Mouse (Mus musculus): ENCODE data around the gene Susd3. TPM values are rescaled to one million over a fixed set of nuclear protein-coding genes. Genes with fewer than 3 reads are reported as not detected.
A peak's percentile ranks its signal among the peaks of the same experiment; 100 is the strongest.

The Susd3 gene
- 1 to 10 TPM; 2.4 to 2.8 TPM for total RNA-seq (2021)

DNA sequence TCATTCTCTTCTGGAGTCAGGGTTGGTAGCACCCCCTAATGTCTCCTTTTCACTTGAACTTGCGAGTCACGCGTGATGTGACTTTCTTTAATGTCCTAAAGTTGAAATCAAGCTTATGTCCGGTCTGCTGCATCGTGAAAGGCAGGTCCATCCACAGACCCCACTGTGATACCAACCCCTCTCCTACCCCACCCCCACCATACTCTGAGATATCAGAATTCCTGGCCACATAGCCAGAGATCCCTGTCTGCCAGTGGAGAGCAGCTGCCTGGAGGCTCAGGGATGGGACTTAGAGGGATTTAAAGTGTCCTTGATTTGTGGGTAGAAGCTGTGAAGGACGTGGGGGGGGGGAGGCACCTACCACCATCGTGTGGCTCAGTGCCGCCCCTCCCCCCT is at the start of gene Susd3:
Gene Susd3 (minus strand): TSS at position 240 of the 396 bp plus-strand sequence.
- intact Hi-C loops (cut with DNase I): no loop called here
- DNase-seq (ENCODE audit: extremely low spot score in 1 of 2, low spot score in 2 of 2): no peak

DNA sequence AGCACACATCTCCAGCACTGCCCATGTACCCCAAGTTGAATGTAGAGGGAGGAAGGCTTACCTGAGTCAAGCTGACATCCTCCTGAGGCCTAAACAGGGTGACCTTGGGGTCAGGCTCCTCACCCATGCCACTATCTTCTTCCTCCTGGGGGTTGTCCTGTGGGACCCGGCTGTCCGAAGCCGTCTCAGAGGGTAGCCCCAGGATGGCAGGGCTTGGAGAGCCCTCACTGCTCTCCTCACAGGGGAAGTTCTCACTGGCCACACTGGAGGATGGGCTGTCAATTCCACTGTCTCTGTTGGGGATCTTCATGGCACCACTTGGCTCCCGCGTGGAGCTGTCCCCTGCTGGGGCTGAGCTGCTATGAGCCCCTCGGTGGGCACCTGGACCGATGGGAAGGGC is 47.8 kb upstream of the Susd3 start:
- no peak for DNase-seq (ENCODE audit: extremely low spot score in 1 of 2, low spot score in 2 of 2)

GRCm38 (mm10) chr13:49294108-49294507 is 45.6 kb upstream of the Susd3 start:
- DNase-seq (ENCODE audit: extremely low spot score in 1 of 2, low spot score in 2 of 2): no peak
- intact Hi-C loops (cut with DNase I): no loop called here

More for the DNA sequence above, 47.8 kb upstream of the Susd3 start:
- intact Hi-C loops (cut with DNase I): no loop called here

GRCm38 (mm10) chr13:49291949-49292348 is 43.4 kb upstream of the Susd3 start:
- intact Hi-C loops (cut with DNase I): no loop called here
- DNase-seq (ENCODE audit: extremely low spot score in 1 of 2, low spot score in 2 of 2): no peak

DNA sequence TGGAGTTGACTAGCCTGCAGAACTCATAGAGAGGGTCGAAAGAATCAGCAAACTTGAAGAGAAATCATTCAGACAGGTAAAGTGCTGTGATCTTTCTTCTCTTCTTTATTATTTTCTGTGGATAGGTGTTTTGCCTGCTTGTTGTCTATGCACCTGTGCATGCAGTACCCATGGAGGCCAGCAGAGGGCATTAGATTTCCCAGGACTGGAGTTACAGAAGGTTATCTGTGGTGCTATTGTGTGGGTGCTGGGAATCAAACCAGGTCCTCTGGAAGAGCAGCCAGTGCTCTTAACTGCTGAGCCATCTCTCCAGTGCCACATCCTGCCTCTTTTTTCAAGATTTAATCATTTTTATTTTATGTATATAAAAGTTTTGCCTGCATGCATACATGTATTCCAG is 42.9 kb upstream of the Susd3 start:
- intact Hi-C loops (cut with DNase I): no loop called here
- no peak for DNase-seq (ENCODE audit: extremely low spot score in 1 of 2, low spot score in 2 of 2)

DNA sequence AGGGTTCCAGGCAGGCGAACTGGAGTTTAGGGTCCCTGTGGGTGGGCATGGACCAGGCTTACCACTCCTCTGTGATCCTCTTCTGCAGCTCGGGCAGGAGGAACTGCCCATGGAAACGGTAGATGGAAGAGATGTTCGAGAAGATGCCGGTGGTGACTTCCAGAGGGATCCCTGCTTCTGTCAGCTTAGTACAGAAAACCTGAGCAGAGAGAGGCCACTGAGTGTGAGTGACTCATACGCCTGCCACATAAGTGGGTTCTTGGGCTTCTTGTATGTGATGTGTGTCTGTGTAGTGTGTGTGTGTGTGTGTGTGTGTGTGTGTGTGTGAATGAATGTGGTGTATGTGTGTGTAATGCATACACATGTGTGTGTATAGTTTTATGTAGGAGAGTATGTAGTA is 38.7 kb upstream of the Susd3 start:
- intact Hi-C loops (cut with DNase I): no loop called here
- DNase-seq (ENCODE audit: extremely low spot score in 1 of 2, low spot score in 2 of 2): no peak

GRCm38 (mm10) chr13:49286750-49287149 is 38.2 kb upstream of the Susd3 start:
- intact Hi-C loops (cut with DNase I): no loop called here
- DNase-seq (ENCODE audit: extremely low spot score in 1 of 2, low spot score in 2 of 2): no peak

DNA sequence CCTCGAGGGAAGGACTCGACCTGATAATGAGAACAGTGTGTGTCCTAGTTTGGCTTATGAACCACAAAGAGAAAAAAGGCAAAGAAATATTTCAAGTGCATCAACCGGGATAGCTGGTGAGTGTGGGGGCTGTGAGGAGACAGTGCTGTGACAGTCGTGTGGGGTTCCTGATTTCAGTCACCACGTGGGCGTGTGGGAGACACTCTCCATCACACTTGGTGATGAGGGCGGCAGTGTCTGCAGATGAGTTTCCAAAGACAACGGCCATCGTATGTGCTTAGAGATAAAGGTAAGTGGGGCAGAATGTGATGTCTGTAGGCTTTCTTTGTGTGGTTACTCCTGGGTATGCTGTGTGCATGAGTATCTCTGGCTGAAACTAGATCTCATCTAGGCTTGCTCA is 35.2 kb upstream of the Susd3 start:
- intact Hi-C loops (cut with DNase I): no loop called here

DNA sequence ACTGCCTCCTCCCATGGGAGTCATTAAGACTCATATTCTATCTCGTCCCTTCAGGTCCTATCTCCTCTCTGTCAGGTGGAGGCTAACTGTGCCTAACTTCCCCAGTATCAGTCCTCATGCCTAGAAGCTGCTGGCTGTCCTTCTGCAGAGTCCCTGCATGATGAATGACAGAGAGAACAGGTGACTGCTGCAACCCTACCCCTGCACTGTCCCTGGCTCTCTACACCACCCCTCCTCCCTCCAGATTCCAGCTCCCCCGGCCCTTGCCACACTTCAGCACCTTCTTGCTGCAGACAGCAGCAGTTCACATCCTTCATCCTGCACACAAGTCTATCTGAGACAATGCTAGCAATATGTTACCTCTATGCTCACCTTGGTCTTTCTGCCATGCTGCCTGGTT is 33.7 kb upstream of the Susd3 start:
- intact Hi-C loops (cut with DNase I): no loop called here
- DNase-seq (ENCODE audit: extremely low spot score in 1 of 2, low spot score in 2 of 2): no peak

More for the DNA sequence above, 35.2 kb upstream of the Susd3 start:
- DNase-seq (ENCODE audit: extremely low spot score in 1 of 2, low spot score in 2 of 2): no peak

DNA sequence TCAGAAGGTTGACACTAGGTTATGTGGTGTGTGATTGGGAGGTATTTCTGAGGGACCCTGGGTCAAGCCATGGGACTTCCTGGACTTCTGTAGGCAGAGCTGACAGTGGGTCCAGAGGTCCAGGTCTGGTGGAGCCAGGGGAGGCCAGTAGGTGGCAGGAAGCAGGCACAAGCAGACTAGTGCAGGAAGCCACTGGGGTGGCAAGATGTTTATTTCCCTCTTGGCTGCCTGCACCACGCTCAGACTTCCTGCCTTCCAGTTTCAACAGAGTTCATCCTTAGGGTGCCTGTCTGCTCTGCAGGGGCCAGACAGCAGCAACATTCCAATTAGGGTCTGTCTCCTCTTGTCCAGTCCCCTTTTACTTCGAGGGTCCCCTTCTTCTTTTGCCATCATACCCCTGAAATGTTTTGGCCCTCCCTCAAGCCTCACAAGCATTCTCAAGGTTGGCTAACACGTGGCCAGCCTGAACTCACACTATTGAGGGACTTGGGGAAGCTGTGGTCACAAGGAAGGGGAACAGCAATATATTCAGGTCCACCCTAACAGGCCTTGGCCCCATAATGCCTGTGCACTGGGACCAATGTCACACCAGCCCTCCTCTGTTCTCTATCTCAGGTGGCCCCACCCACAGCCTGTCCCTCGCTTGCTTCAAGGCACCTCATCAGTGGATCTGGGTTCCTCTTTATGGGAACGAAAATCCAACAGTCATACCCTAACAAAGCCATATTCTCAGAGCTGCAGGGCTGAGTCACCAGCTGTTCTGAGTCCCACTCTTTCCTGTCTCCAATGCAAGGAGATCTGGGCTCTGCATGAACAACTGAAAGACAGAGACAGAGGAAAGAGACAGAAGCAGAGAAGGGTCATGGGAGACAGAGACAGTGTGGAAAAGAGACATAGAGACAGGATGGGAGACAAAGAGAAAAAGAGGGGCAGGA is 23.6 kb upstream of the Susd3 start:
- intact Hi-C loops (cut with DNase I): no loop called here
- DNase-seq (ENCODE audit: extremely low spot score in 1 of 2, low spot score in 2 of 2): no peak

DNA sequence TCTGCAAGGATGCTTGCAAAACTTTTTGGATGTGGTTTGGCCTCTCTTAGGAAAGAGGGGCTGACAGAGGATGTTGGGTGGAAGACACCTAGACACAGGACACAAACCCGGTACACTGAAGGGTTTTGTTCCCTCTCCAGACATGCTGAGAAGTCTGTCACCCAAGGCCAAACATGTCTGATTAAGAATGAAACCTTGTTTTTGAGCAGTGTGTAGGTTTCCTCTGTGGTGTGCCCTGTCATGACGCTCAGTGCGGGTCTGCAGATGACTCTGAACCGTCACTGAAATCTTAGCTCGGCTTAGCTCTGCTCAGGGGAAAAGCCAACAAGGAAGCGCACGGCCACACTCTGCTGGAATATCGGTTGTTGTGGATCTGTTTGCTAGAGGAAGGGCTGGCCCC is 22.0 kb upstream of the Susd3 start:
- DNase-seq (ENCODE audit: extremely low spot score in 1 of 2, low spot score in 2 of 2): no peak
- intact Hi-C loops (cut with DNase I): no loop called here

- DNase-seq (ENCODE audit: extremely low spot score in 1 of 2, low spot score in 2 of 2): no peak
- intact Hi-C loops (cut with DNase I): no loop called here
Measured at GRCm38 (mm10) chr13:49267645-49268044, 19.1 kb upstream of the Susd3 start.

DNA sequence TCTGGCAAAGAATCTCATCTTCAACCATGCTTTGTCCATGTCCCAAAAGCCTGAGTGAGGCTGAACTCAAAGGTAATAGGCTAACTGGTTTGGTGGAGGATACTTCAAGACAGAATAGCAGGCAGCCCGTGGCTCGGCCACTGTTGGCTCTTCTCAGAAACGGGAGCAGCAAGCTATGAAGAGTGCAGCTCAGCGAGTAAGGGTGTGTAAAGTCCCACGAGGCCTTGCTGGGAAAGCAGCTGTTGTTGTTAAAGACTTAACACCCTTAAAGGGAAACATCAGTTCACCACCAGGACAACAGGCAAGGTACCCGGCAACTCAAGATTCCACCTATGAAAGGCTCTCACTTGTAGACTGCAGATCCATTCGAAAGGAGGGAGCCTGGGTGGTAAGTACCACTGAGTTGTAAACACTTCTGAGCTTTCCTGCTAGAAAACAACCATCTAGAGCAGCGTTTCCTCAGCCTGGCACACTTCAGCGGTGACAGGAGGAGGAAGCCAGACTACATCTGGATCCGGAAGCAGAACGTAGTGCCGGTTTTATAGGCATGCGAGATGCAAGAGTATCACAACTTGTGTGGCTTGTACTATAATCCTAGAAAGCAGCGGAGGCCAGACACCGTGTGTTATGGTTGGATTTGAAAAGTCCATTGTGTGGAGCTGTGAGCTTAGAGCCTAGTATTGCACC is 11.7 kb upstream of the Susd3 start:
- intact Hi-C loops (cut with DNase I): no loop called here
- no peak for DNase-seq (ENCODE audit: extremely low spot score in 1 of 2, low spot score in 2 of 2)

- DNase-seq (ENCODE audit: extremely low spot score in 1 of 2, low spot score in 2 of 2): no peak
- intact Hi-C loops (cut with DNase I): no loop called here
Measured at GRCm38 (mm10) chr13:49257819-49258313, 9.4 kb upstream of the Susd3 start.

- peak in 1 of 2 experiments; percentile 27 for DNase-seq (ENCODE audit: extremely low spot score in 1 of 2, low spot score in 2 of 2)
- intact Hi-C loops (cut with DNase I): no loop called here
Measured at GRCm38 (mm10) chr13:49252746-49253145, 4.2 kb upstream of the Susd3 start.

GRCm38 (mm10) chr13:49252113-49252512 is 3.6 kb upstream of the Susd3 start:
- DNase-seq (ENCODE audit: extremely low spot score in 1 of 2, low spot score in 2 of 2): no peak
- intact Hi-C loops (cut with DNase I): no loop called here

DNA sequence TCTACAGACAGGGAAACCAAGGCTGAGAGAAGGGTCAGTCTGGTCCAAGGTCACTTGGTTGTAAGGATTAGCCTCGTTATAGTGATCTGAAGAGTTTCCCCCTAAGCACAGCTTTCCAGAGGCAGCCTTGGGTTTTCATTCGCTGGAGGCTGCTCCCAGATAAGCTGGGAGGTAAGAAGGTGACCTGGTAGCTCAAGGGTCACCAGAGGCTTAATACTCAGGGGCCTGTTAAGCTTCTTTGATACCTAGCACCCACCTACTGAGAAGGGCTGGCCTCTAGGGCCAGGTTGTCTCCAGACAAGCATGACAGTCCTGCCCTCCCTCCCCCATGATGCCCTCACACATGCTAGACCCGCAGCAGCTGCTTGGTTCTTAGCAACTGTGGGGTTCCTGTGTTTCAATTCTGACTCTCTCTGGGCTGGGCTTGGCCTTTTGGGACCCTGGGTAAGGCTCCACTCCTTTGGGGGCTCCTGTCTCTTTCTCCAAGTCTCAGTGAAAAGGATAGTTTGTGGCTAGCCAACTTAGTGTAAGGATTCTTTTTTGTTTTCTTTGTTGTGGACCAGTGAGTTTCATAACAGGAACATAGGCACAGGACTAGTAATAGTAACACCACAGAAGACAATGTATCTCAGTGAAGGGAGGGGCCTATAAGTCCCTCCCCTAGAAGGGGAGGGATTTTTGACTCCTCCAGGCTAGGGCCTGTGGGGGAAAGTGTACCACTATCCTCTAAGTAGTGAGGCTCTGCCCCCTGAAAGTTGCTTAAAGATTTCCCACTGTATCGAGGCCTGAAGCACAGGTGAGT is 2.4 kb upstream of the Susd3 start:
- intact Hi-C loops (cut with DNase I): no loop called here
- DNase-seq (ENCODE audit: extremely low spot score in 1 of 2, low spot score in 2 of 2): no peak

DNA sequence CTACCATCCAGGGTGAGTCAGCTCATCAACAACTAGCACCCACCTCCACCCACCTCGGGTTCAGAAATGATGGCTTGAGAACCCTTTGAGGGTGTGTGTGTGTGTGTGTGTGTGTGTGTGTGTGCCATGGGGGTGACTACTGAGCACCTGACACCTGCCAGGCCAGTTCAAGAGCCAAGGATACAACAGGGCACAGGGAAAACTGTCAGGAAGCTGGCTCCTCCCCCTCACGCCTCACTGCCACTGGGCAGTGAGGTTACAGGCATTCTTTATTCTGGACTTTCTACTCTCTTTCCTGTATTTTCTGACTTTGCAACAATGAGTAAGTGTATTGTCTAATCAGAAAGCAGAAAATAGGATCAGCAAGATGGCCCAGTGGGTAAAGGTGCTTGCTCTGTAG is 1.1 kb upstream of the Susd3 start:
- DNase-seq (ENCODE audit: extremely low spot score in 1 of 2, low spot score in 2 of 2): no peak
- intact Hi-C loops (cut with DNase I): no loop called here

GRCm38 (mm10) chr13:49248923-49249322 is 417 bp upstream of the Susd3 start:
- intact Hi-C loops (cut with DNase I): no loop called here
- no peak for DNase-seq (ENCODE audit: extremely low spot score in 1 of 2, low spot score in 2 of 2)

Data from left cerebral cortex, postnatal 10 days (tissue).